Mouse (Mus musculus) testis, adult 2 months (tissue): Measurements from ENCODE around the gene 1700028K03Rik. TPM values are rescaled to one million over a fixed set of nuclear protein-coding genes. Genes with fewer than 3 reads are reported as not detected.

Source experiments
- H3K27ac ChIP-seq: fragments of 200-500 bp; 2 replicates; pipeline ENCODE4 v1.5.1; 2012; ENCODE audit warnings: low read depth, low read length; ENCODE audit not compliant: control insufficient read depth, insufficient read depth
- H3K27me3 ChIP-seq: fragments of 200-500 bp; 2 replicates; pipeline ENCODE4 v1.6.1; 2012; ENCODE audit warnings: mild to moderate bottlenecking, low read length, moderate library complexity; ENCODE audit not compliant: control insufficient read depth, insufficient read depth
- H3K36me3 ChIP-seq: fragments of 200-500 bp; 2 replicates; pipeline ENCODE4 v1.6.1; 2012; ENCODE audit warnings: mild to moderate bottlenecking, low read length; ENCODE audit not compliant: control insufficient read depth, insufficient read depth
- H3K4me1 ChIP-seq: fragments of 200-500 bp; 2 replicates; pipeline ENCODE4 v1.6.1; 2012; ENCODE audit warnings: low read length; ENCODE audit not compliant: control insufficient read depth, insufficient read depth
- H3K4me3 ChIP-seq: fragments of 200-500 bp; 2 replicates; pipeline ENCODE4 v1.5.1; 2012; ENCODE audit warnings: low read depth, mild to moderate bottlenecking, low read length, moderate library complexity, mixed read lengths; ENCODE audit not compliant: control insufficient read depth
- CTCF ChIP-seq: fragments of 200-500 bp; IDR thresholded peaks from 2 replicates; pipeline ENCODE4 v1.5.1; 2012; ENCODE audit warnings: low read depth, mild to moderate bottlenecking, inconsistent platforms, low read length, moderate library complexity; ENCODE audit not compliant: control insufficient read depth, insufficient read depth, insufficient replicate concordance
- POLR2A ChIP-seq: fragments of 200-500 bp; IDR thresholded peaks from 2 replicates; pipeline ENCODE4 v1.6.1; 2012; ENCODE audit warnings: low read depth, mild to moderate bottlenecking, inconsistent platforms, low read length, moderate library complexity; ENCODE audit not compliant: control insufficient read depth
- polyA plus RNA-seq: library from polyadenylated mRNA; depleted of rRNA; stranded (reverse); fragments of >200 nt; gene quantifications from 2 replicates; pipeline ENCODE4 v1.2.3, GENCODE M21; 2012; rRNA removed

The 1700028K03Rik gene
- 12.5 and 14.4 TPM in 2 replicates for polyA plus RNA-seq

DNA sequence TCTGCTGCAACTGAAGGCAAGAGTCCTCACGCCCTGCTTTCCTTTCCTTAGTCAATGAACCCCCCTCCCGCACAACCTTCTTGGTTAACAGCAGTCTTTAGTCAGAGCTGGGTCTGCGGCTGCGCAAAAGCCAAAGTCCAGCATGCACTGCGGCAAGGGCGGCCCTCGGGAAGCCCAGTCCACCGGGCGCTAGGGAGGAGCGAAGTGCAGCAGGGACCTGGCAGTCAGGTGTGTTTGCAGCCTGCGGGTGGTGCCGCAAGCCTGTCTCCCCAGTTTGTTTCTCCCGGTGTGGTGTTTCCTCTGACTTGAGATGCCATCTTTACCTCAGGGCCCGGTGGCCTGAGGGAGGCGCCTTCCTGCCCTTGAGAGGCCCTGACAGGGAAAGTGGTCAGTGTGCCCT lies at the start of gene 1700028K03Rik:
Gene 1700028K03Rik, plus strand, starts transcription at position 129 of the 400 bp plus-strand sequence.
- Histone ChIP-seq H3K4me3 (peak within 1 kb of the TSS; percentile 91), H3K27me3 (no peaks in the 10 kb centered on the region), H3K4me1 (peaks cover 2% of the 10 kb centered on the region), H3K36me3 (no peaks in the 10 kb centered on the region), H3K27ac (peak within 1 kb of the TSS; percentile 76)
- no peak for TF ChIP-seq CTCF
- TF ChIP-seq POLR2A: peak; percentile 82

DNA sequence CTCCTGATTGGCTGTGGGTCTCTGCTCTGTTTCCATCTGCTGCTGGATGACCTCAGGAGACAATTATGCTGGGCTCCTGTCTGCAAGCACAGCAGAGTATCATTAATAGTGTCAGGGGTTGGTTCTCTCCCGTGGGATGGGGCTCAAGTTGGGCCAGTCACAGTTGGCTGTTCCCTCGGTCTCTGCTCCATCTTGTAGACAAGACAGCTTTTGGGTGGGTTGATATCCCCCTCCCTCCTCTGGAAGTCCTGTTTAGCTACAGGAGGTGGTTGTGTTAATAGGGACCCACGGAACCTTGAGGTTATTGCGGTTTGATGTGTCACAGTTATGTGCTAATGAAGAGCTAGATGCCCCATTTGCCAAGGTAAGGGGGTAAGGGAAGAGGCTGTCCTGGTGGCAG lies 45.5 kb upstream of the 1700028K03Rik start:
- TF ChIP-seq POLR2A: no peak
- TF ChIP-seq CTCF: no peak
- no peaks in the 10 kb centered on the region for H3K27me3 ChIP-seq
- H3K4me3 ChIP-seq: no peak overlapping the region
- no peak overlapping the region for H3K27ac ChIP-seq
- H3K4me1 ChIP-seq: no peaks in the 10 kb centered on the region
- H3K36me3 ChIP-seq: peaks cover 1% of the 10 kb centered on the region; the same call in 1 of the 2 replicates

DNA sequence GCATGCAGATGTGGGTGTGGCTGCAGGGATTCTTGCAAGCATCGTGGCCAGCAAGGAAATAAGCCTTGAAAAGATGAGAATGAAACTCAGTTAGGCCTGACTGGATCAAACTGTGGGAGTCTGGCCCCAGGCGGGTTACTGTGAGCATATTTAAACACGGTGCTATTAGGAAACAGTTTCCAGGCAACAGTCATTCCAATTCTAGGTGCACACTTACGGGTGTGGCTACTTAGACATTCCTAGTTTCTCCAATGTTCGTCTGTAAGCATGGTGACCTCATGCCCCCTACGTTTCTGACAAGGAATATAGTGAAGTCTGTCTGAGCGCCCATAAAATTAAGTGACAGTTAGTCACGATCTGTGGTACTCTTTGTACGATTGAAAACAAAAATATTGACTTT lies 43.5 kb upstream of the 1700028K03Rik start:
- no peak overlapping the region for H3K4me3 ChIP-seq
- peaks cover 1% of the 10 kb centered on the region; the same call in 1 of the 2 replicates for H3K36me3 ChIP-seq
- H3K27me3 ChIP-seq: no peaks in the 10 kb centered on the region
- H3K27ac ChIP-seq: no peak overlapping the region
- no peaks in the 10 kb centered on the region for H3K4me1 ChIP-seq
- TF ChIP-seq CTCF: no peak
- no peak for TF ChIP-seq POLR2A

DNA sequence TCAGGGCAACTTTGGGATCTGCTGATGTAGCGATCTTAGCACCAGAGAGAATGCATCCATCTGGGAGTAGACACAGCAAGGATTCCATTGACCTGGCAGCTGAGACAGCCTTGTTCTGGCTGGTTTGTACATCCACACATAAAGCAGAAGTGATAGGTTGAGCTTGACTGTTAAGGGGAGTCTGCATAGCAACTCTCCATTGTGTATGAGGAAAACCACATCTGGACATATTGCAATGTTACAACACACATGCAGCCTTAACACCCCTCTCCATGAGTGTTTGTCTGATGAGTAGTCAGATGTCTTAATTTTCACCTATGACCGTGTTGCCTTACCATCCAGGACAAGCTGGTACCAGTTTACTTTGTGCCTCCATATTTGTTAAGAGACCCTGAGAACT lies 42.0 kb upstream of the 1700028K03Rik start:
- no peak overlapping the region for H3K27ac ChIP-seq
- TF ChIP-seq POLR2A (no peak), CTCF (no peak)
- peaks cover 1% of the 10 kb centered on the region; the same call in 1 of the 2 replicates for H3K36me3 ChIP-seq

DNA sequence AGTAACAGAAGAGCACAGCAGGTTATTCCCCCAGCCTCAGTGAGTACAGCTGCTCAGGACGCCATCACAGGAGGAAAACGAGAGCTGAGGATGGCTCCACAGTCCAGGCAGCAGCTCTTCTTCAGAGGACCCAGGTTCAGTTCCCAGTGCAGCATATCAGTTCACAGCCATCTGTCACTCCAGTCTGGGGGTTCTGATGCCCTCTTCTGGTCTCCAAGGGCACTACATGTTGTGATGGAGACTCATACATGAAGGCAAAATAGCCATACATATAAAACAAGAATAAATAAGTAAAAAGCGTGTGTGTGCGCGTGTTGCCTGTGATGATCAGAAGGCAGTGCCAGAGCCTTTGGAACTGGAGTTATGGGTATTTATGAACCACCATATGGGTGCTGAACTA lies 39.8 kb upstream of the 1700028K03Rik start:
- Histone ChIP-seq H3K36me3 (no peaks in the 10 kb centered on the region), H3K4me3 (no peak overlapping the region), H3K27me3 (no peaks in the 10 kb centered on the region), H3K4me1 (no peaks in the 10 kb centered on the region), H3K27ac (no peak overlapping the region)
- TF ChIP-seq POLR2A (no peak), CTCF (no peak)

More for the DNA sequence above, 42.0 kb upstream of the 1700028K03Rik start:
- H3K4me1 ChIP-seq: no peaks in the 10 kb centered on the region
- no peaks in the 10 kb centered on the region for H3K27me3 ChIP-seq
- no peak overlapping the region for H3K4me3 ChIP-seq

DNA sequence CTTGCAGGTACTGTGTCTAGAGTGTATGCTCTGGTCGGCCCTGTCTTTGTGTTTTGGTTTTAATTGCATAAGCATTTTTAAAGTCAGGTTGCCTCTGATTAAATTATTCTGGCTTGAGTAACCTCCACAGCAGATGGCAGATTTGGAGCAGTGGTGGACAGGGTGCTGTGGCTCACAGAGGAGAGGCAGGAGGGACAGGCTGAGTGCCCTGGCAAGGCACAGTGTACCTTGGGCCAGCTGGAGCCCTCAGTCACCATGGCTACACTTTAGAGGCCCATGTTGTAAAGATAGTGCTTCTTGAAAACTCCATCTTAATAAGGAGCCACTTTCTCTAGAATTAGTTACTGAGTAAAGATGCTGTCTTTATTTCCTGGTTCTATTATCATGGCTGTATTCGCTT lies 38.5 kb upstream of the 1700028K03Rik start:
- TF ChIP-seq CTCF (no peak), POLR2A (no peak)

DNA sequence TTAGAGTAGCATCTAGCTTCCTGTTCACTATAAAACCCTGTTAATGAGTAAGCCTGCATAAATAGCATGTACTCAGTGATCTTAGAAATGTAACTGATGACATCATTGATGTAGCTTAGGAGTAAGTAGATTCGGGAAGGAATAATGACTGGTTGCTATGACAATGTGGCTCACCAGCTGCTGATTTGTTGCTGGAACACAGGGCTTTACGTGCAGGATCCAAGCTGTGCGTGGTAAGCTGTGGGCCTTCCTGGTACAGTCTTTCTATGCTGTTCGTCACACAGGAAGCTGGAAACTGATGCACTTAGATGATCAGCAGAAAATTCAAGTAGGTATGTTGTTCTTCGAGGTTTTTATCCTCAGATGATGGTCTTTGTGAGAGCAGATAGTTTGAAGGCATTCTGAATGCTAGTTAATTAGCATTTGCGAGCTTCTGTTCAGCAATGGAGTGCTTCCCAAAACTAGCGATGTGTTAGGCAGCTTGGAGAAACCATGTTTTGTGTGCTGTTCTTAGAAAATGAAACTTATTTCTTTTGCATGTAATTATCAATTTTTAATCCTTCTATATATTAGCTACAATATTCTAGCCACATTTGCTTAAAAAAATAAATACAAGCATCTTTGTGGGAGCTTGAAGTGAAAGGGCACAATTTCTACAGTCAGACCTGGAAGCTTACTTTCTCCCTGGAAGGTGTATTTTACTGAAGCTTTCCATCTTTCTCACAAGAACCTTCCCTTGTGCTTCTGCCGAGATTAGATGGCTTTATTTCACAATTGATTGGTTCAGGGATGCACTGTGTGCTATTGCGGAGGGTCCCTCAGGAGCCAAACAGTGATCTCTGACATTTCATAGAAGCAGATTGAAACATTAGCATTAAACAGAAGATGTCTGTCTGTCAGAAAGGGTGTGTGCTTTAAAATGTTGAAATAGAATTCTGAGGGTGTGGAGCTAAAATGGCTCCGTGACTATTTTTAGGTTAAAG lies 36.7 kb upstream of the 1700028K03Rik start:
- Histone ChIP-seq H3K27ac (no peak overlapping the region), H3K4me1 (no peaks in the 10 kb centered on the region), H3K36me3 (no peaks in the 10 kb centered on the region; the same call in 1 of the 2 replicates), H3K4me3 (no peak overlapping the region), H3K27me3 (no peaks in the 10 kb centered on the region)
- no peak for TF ChIP-seq POLR2A
- no peak for TF ChIP-seq CTCF

More for the DNA sequence above, 38.5 kb upstream of the 1700028K03Rik start:
- Histone ChIP-seq H3K27me3 (no peaks in the 10 kb centered on the region), H3K36me3 (no peaks in the 10 kb centered on the region; the same call in 1 of the 2 replicates), H3K27ac (no peak overlapping the region), H3K4me3 (no peak overlapping the region), H3K4me1 (no peaks in the 10 kb centered on the region)
